ENCODE assay signal across 8 mouse cellular contexts in genomic region chr16:76200268-76200667, GRCm38 (mm10).
DNase-seq lines count a peak whose midpoint lies in the region.

No protein-coding gene starts in this region.

- intact Hi-C loops in left cerebral cortex, postnatal 14 days (cut with DNase I) = loop anchor here (5.0 kb wide), 2 partner anchors 172 to 667 kb away; partner anchors contain the start of gene Nrip1
- intact Hi-C loops in left cerebral cortex, postnatal 25 days (cut with DNase I) = loop anchor here (2.0 to 10.0 kb wide), 3 partner anchors 173 to 667 kb away; partner anchors contain the start of gene Nrip1

- DNase-seq in embryo, embryonic 11 days = peak; percentile 66
- no peak for DNase-seq in embryo, embryonic 10 days (ENCODE audit: low spot score)
- peak; percentile 22 to 52 for DNase-seq in left cerebral cortex, postnatal 14 days (ENCODE audit: low spot score in 2 of 2)
- DNase-seq in left cerebral cortex, adult 11 months (ENCODE audit: low spot score) = no peak
- DNase-seq in ZHBTc4 (ENCODE audit: low read depth, low spot score) = peak; percentile 37
- peak; percentile 20 to 39 for DNase-seq in left cerebral cortex, postnatal 25 days (ENCODE audit: low spot score in 2 of 2)
- DNase-seq in thymus, postnatal 25 days = peak; percentile 43
- DNase-seq in cerebellum, adult 11-12 months = no peak

Comparison
In these comparisons a context has a peak if more than half of its experiments do, and no peak if none do; other contexts are left out.
1. DNase-seq: peak in embryo, embryonic 11 days (single experiment), left cerebral cortex, postnatal 14 days (2 of 2), ZHBTc4 (single experiment), left cerebral cortex, postnatal 25 days (2 of 2) and thymus, postnatal 25 days (single experiment); none in embryo, embryonic 10 days (single experiment), left cerebral cortex, adult 11 months (single experiment) and cerebellum, adult 11-12 months (single experiment).